Mouse (Mus musculus): ENCODE measurements at regions not wholly inside any gene's neighbourhood (a gene's known extent, or its start where the extent isn't known, plus 50 kb on each side); places are given as distances from the start of the nearest gene placed in this dataset.

DNA sequence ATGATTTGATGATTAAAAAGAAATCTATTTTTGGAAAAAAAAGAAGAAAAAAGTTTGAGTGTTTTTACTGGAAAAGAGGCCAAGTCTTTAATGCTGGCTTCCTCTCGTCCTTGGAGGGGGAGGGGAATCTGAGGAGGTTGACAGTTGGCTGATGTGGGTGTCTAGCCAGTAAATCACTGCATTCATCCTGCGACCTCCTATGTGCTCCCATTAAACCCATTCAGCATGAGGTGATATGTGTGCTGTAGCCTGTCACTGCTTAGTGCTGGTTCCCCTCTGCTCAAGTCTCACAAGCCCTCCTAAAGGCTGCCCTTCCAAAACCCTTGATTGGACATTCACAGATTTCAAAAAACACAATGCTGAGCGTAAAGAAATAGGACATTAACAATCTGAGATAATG lies 68.7 kb downstream of the Atoh1 start:
- DNase-seq (ENCODE audit: low read depth, low spot score) = no peak

DNA sequence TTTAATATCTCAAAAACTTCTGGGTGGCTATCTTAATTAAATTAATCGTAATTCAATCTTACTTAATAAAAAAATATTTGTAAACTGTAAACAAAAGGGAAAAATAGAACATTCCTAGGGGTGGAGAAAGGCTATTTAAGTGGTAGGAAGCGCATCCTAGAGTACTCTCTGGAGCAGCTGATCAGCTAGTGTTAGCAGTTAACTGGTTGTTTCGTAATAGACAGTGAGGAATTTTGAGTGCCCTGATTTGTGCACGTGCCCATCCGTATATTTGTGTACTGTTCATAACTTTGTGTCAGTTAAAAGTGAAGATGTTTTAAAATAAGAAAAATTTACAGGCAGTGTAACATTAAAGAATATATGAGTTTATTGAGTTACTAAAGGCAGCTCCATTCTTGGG lies 69.9 kb downstream of the Atoh1 start:
- no peak for DNase-seq (ENCODE audit: low read depth, low spot score)

DNA sequence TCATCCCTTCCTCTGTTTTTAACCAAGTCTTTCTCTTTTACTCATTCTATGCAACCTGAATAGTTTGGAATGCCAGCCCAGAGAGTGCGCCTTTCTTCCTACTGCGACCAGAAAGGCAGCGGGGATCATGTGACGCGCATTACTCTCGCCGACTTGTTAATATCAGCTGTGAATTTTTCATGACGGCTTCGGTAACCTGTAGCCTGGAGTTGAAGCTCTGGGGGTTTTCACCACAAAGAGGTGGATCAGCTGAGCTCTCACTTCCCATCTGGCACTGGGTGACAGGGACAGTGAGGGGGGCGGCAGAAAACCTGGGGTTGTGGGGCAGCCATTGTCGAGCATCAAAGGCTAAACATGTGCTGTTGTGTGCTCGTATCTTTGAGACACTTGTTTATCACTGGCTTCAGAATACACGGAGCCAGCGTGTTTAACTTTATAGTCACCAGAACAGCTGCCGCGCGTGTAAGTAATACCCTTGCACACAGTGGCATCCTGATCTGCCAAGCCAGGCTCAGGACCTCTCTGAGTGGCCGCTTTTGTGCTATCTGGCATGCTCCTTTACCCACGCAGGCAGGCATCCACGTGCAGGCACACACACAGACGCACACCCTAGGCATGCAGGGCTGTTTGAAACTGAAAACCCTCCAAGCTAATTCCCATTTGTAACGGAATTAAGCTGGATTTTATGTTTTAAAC lies 70.5 kb downstream of the Atoh1 start:
- DNase-seq (ENCODE audit: low read depth, low spot score) = peak; percentile 4

DNA sequence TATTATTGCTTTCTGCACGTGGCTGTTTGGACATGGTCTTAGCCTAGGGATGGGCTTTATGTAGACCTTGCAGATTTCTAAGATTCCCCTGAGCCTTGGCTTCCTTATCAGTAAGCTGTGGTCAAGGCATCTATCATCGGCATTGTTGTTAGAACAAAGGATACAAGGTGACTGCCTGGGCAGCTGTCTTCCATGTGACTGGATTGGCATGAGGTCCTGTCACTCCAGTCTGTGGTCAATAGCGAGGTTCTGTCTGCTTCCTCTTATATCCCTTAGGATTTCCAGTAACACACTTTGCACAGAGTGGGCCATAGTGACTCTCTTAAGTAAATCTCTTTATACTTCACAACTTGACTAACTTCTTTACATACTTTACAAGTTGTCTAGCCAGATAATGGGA lies 72.0 kb downstream of the Atoh1 start:
- DNase-seq (ENCODE audit: low read depth, low spot score) = no peak

DNA sequence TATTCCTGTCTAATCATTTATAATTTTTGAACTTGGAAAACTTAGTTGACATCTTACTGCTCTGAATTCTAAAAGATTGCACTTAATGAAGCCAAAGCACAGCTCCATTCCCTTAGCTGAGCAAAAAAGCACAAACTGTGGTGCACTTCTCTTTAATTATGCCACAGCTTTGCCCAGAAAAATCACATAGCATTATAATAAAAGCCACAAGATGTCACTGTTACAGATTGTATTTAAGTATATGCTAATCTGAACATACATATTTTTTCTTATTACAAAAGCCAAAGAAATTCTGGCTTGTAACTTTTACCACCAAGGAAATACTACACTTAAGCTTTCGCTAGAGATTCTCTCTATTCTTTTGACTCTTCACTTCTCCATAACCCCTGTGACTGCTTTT lies 86.2 kb downstream of the Atoh1 start:
- DNase-seq (ENCODE audit: low read depth, low spot score) = no peak

DNA sequence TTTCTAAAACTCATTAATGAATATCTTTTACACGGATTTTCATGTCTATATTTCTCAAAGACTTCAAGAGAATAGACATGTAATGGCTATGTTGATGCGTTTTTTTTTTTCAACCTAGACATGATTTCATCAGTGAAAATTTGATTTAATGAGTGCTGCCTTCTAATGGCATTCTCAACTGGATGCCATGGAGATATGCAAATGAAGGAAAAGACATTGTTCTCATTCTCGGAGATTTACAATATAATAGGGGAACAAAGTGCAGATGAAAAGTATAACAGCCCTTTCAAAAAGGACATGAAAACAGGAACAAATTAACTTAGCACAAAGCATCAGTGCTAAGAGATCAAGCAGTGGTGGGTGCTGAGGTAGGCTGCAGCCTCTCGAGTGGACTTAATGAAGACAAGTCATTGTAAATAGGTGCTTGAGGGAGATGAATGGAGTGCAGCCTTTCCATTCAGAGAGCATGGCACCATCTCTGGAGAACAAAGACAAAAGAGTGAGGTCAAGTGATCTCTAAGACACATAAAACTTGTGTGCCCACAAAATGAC lies 120.2 kb downstream of the Atoh1 start:
- no peak for DNase-seq (ENCODE audit: low read depth, low spot score)

DNA sequence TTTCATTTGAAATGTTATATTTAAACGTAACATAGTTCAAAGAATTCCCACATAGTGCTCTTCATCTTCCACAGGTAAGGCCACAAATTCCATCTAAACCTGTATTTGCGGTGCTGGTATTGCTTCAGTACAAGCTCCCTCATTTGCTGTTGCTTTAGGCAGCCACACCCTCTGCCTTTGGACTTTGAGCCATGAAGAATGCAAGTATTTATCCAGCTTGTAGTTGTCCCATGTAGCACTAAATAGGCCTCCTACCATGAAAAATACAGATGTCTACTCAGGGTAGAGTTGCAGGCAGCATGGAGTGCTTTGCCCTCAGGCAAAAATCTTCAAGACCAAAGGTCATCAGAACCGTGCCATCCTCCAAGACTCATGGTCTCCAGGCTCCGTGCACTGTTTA lies 134.0 kb downstream of the Atoh1 start:
- no peak for DNase-seq (ENCODE audit: low read depth, low spot score)

DNA sequence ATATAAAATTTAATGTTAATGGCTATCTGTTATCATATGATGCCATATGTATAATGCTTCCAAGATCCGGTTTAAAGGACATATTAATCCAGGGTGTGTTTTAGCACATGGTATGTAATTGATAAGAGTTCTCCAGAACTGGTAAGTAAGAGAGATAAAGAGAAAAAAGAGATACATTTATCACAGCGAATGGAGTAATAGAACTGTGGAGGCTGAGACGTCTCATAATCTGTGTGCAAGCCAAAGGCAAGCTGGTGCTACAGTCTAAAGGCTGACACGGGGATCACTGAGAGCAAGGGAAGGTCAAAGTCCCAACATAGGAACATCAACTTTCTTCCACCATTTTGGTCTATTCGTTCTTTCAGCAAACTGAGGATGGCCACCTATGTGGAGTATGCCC lies 146.0 kb upstream of the Smarcad1 start:
- no peak for DNase-seq (ENCODE audit: low read depth, low spot score)
